Mouse (Mus musculus) kidney, postnatal 14 days (tissue): ENCODE data around the gene Lbp.

Source experiments
- DNase-seq: peaks from one replicate; pipeline ENCODE4 v3.0.0; 2022; ENCODE audit warnings: mixed read lengths

Lbp gene

DNA sequence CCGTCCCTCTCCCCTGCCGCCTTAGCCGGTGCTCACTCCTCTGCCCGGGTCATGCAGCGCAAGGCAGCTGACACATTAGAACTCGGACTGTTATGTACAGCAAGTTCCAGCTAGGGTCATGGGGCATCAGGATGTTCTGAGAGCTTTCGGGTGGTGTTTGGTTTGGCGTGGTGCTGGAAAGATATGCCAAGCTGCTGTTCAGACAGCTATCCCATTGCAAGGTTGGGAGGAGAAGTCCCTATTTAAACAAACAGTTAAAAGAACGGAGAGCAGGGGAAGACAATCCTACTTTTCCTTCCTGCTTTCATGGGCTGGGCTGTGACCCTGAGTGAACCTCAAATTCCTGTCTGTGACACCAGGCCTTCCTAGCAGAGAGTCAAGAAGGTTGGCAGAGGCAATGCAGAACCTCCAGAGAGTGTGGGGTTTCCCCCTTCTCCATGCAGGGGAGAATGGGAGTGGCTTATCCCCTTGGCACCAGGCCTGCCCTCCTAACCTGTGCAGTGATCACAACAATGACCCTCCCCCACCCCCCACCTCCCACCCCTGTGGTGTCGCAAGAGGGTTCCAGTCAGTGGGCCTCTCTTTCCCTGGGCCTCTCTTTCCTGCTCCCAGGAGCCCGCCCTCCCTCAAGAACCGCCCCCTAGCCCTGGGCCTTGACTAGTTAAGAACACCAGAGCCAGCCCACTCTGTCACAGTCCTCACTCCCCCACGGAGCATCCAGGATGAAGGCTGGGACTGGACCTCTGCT, at the start of gene Lbp:
Gene Lbp (plus strand): TSS at position 546 of the 748 bp plus-strand sequence.
- peak; percentile 77 for DNase-seq

- no peak for DNase-seq
Measured at GRCm38 (mm10) chr2:158256894-158257293, 49.4 kb upstream of the Lbp start.

GRCm38 (mm10) chr2:158258005-158258418, 48.3 kb upstream of the Lbp start, which contains the start of gene Bpi:
Gene Bpi (plus strand): TSS chr2:158258094.
- DNase-seq = no peak

DNA sequence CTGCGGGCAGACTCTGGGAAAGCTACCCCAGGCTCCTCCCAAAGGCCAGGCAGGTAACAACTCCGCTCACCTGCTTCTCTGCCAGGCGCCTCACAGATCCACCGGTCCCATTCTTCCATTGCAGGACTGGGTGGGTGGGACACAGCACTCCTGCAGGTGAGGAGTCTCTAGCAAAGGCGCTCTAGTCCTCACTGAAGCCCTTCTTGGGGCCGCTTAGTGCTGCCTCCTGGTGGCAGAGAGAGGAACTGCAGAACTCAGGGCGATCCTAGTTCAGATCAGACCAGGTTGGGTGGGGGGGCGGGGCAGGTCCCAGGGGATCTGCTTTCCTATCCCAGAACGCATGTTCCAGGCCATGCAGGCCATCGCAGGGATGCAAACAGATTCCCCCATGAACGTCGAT, 47.5 kb upstream of the Lbp start:
- DNase-seq = peak; percentile 79

DNA sequence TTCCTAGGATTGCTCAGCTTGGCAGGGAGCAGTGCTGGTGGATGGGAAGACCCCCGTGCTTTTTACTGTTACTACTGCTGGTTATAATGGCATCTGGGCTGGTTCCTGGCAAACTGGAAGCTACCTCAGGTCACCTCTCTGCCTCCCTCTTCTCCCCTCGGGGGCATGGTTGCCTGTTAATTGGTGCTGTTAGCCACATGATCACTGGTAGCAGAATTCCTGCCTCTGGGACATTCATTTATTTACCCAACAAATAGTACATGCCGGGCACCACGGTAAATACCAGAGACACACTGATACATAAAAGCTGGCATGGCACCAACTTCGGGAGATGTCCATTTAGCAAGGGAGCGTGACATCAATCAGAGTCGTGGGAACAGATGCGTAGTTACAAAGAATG, 46.8 kb upstream of the Lbp start:
- no peak for DNase-seq

GRCm38 (mm10) chr2:158264877-158265276, 41.4 kb upstream of the Lbp start:
- DNase-seq = no peak

DNA sequence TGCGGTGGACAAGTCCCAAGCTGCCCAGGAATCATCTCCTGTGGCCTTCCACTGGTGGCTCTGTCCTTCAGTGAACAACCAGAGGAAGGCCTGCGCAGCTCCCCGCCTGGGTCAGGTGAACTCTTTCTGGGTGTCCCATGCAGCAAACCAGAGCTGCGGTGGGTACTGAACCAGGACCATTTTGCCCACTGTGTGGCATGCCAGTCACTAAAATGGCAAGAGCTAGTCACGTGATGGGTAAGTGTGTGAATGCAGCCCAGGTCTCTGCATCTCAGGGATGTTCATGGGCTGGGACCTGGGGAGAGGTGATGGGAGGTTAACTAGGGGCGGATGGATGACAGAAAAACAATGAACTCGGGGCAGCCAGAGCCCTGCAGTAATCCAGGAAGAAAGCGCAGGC, 36.3 kb upstream of the Lbp start:
- no peak for DNase-seq

DNA sequence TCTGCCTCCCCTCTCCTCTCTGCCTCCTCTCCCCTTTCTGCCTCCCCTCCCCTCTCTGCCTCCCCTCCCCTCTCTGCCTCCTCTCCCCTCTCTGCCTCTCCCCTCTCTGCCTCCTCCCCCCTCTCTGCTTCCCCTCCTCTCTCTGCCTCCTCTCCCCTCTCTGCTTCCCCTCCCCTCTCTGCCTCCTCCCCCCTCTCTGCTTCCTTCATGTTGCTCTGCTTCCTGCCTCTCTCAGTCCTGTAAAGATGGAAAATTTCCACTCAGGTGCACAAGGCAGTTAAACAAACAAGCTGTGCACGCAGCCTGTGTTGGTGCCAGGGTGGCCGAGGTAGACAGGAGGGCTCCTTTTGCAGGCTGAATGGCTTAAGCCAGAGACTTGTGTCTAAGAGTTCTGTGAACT, 32.6 kb upstream of the Lbp start:
- DNase-seq = peak; percentile 49

- no peak for DNase-seq
Measured at GRCm38 (mm10) chr2:158275349-158275748, 30.9 kb upstream of the Lbp start.

DNA sequence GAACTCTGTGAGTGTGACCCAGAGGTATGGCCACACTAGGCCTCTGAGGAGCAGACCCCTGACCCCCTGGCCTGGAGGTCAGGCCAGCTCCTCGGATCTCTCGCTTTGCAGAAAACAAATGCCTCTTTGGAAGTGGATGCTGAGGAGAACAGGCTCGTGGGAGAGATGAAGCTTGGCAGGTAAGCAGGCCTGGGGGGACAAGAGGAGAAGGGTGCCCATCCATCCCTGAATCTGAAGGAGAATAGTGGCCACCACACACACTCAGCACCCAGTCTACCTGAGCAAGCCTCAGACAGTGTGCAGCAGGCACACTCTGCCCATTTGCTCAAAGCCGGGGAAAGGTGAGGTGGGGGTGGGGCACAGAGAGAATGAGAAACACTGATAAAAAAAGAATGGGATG, 30.5 kb upstream of the Lbp start:
- no peak for DNase-seq

- DNase-seq = no peak
Measured at GRCm38 (mm10) chr2:158276451-158276850, 29.8 kb upstream of the Lbp start.

DNA sequence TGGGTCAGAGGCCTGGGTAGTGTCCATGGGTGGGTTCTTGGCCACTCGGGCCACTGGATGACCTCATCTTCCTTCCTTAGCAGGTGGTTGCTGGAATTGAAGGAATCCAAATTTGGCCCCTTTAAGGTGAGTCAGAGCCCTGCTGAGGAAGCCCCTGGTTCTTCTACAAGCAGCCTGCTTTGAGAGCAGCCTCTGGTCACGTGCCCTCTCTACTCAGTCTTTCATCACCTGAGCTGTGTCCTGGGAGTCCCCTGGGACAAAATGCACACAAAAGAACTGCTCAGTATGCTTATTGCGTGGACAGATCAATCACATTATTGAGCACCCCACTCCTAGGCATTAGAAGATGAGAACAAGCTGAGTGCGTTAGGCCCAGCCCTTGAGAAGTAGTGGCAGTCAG, 29.4 kb upstream of the Lbp start:
- DNase-seq = no peak

DNA sequence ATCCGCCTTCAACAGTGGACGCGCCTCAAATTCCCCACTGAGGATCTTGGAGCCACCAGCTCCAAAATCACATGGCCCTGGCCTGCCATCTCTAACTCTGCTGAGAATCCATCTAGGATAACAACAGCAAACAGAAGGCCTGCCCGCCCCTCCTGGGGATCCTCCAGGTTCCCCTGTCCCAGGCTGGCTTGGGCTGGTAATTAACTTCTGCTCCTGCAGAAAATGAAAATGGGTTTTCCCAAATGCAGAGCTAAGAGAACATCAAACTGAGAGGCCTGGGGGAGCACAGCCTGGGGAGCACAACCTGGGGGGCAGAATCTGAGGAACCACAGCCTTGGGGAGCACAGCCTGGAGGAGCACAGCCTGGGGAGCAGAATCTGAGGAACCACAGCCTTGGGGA, 26.6 kb upstream of the Lbp start:
- no peak for DNase-seq

DNA sequence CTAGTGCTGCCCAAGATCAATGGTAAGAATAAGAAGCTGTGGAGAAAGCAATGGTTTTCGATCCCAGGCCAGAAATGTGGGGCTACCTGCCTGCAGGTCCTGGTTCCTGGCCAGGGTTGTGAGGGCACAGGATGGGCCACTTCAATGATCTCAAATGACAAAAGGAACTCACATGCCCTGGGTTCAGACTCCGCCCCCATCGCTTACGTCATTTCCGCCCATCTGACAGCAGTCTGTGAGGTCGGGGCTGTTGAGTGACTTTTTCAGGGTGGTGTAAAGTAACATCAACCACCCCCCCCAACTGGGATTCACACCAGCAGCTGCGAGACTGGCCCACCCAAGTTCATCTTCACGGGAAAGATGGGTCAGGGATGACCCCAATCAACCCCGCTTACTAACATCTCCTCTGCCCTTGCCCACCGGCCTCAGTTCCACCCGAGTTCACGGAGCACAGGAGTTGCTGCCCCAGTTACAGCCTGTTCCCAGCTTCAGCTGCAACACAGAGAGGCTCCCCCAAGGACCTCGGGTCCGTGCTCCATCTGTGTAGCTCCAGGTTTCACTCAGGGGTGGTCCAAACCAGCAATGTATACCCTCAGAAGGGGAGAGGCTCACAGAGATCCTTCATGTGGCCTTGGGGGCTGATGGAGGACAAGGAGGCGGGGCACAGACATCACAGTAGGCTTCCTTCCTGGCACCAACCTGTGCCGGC, 24.6 kb upstream of the Lbp start:
- no peak for DNase-seq

GRCm38 (mm10) chr2:158283136-158283535, 23.2 kb upstream of the Lbp start:
- no peak for DNase-seq

DNA sequence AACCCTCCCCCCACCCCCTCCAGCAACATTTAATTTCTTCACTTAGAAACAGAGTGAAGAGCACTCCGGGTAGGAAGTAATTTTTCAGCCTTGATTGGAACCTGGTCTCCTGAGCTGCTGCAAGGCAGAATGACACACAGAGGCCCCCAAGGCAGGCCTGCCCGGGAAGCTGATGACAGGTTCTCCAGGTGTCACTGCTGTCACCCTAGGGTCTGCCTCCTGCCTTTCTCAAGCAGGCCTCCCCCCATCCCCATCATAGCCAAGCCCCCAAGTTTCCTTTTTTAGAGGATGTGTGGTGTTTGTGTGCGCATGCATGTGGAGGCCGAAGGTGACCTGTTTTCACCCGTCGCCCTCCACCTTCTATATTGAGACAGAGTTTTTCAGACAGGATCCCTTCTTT, 22.5 kb upstream of the Lbp start:
- DNase-seq = no peak

DNA sequence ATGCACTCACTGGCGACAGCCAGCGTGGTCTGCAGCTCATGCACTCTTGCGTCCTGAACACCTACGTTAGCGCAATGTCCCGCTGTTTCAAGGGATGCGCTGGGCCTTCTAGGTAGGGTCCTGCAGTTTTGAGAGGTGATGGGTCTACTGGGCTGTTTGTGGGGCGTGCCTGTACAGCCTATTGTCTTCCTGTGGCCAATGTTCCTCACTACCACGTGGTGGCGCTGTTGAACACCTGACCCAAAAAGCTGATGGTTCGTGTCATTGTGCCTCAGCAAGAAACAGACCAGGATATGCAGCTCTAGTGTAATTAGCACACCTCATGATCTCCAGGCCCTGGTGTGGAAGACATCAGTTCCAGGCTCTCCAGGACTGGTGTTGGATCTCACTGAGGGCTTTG, 21.7 kb upstream of the Lbp start:
- peak; percentile 64 for DNase-seq

GRCm38 (mm10) chr2:158285655-158286054, 20.6 kb upstream of the Lbp start:
- peak; percentile 24 for DNase-seq

DNA sequence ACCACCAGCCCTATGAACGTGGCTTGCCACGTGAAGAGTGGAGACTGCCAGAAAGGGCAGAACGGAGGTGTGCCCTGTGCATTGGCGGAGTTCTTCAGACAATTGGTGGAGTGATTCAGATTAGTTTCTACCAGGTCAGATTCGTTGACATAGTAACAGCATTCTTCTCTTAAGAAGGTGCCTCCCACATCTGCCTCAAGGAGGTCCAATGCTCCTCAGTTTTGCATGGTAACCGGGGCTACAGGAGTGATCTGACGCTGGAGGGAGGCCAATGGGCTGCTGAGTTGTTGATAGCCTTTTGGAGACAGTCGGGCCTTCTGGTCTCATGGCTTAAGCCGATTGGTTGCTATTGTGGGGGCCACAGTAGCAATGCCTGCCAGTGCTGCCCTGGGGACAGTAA, 10.6 kb upstream of the Lbp start:
- DNase-seq = no peak

DNA sequence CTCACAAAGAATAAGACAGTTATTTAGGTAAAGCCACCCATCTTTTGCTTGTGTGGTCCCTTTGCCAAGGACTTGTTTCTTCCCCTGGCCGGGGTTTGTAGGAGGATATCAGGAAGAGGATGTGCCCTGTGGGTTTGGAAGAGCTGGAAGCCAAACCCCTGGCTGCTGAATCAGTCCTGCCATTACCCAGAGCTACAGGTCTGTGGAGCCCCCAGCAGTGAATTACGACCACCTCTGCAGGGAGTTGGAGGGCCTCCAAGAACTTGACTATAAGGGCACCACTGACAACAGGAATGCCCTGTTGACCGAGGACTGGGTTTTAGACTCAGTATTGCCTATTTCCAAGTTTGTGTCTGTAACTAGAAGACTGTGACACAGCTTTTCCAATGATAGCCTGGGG, 7.1 kb upstream of the Lbp start:
- no peak for DNase-seq

DNA sequence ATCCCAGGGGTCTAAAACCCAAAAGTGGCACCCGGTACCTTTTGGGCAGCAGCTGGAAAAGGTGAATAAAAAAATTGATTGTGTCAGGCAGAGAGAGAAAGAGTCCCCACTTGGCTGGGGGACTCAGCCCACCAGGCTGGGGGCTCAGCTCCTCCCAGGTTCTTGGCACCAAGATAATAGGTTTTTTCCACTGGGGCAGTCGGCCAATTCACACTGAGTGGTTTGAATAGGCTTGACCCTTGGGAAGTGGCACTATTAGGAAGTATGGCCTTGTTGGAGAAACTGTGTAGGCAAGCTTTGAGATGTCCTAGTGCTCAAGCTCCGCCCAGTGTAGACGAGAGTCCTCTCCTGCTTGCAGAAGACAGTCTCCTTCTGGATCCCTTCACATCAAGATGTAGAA, 6.6 kb upstream of the Lbp start:
- no peak for DNase-seq

DNA sequence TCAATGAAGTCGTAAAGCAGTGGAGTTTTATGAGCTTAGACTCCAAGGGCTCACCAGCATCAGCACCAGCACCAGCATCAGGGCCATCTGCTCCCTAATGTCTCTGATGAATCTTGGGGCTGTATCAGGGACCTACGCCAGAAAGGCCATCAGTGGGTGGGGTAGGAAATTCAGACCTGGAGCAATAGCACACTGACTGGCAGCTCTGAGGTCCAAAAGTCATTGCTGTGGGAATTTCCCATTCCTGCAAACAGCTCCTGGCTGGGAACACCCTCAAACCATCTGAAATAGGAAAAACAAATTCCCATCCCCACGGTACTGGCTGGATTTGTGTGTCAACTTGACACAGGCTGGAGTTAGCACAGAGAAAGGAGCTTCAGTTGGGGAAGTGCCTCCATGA, 3.5 kb upstream of the Lbp start:
- DNase-seq = no peak

- DNase-seq = no peak
Measured at GRCm38 (mm10) chr2:158306696-158307049, 380 bp downstream of the Lbp start.

DNA sequence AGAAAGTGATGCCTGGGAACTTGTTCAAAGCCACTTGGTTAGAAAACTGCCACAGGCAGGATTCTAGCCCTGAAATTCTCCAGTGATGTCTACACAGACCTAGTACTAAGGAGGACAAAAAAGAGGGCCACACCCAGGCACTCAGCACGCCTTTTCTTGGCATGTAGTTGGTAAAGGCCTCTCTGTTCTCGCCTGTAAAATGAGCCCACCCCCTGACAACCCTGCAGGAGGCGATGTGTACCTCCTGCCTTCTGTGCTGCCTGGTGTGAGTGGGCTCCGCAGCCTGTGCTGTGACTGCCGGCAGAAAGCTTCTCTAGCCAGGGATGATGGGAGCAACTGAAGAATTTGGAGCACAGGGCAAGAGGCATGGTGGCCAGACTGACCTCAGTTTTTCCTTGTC, 2.0 kb downstream of the Lbp start:
- DNase-seq = no peak

DNA sequence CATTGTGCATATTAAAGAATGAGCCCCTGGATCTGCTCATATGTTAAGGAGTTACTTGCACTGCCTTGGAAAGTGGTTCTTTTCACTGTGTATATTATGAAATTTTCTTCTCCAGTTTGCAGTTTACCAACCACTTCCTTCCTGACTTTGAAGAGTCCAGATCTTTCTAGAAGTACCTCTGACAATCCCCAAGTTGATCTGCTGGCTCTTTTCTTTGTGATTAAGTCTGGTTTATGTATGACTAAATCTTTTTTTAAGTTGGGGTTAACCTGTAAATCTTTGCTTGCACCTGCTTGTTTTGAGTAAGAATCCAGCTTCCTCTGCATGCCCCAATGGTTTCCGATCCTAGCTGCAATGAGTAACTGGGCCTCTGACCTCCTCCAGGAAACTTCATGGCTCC, 6.8 kb downstream of the Lbp start:
- no peak for DNase-seq
